Mouse (Mus musculus) spleen, adult 2 months (tissue): Measurements from ENCODE around the gene Them7. TPM values are rescaled to one million over a fixed set of nuclear protein-coding genes. Genes with fewer than 3 reads are reported as not detected.

Source experiments
- DNase-seq, 2 experiments: peaks; one replicate each; pipeline versions ENCODE4 v3.0.0 to v3.0.0-alpha.2; 2012 to 2021; ENCODE audit warnings: low spot score in 2 of 2, low read depth in 1 of 2
- H3K27ac ChIP-seq: fragments of 200-500 bp; 2 replicates; pipeline ENCODE4 v1.5.1; 2012; ENCODE audit warnings: low read length, inconsistent platforms; ENCODE audit not compliant: insufficient read depth
- H3K27me3 ChIP-seq: fragments of 200-500 bp; 2 replicates; pipeline ENCODE4 v1.6.1; 2012; ENCODE audit warnings: mild to moderate bottlenecking, moderate library complexity, low read length, inconsistent platforms; ENCODE audit not compliant: control insufficient read depth, insufficient read depth
- H3K36me3 ChIP-seq: fragments of 200-500 bp; 2 replicates; pipeline ENCODE4 v1.6.1; 2012; ENCODE audit warnings: mild to moderate bottlenecking, low read length, inconsistent platforms; ENCODE audit not compliant: control insufficient read depth, insufficient read depth
- H3K4me1 ChIP-seq: fragments of 200-500 bp; 2 replicates; pipeline ENCODE4 v1.6.1; 2011; ENCODE audit warnings: inconsistent platforms; ENCODE audit not compliant: control insufficient read depth, insufficient read depth, insufficient read length
- H3K4me3 ChIP-seq: fragments of 200-500 bp; 2 replicates; pipeline ENCODE4 v1.5.1; 2011; ENCODE audit warnings: mild to moderate bottlenecking, inconsistent platforms; ENCODE audit not compliant: insufficient read depth, insufficient read length; ENCODE audit errors: extremely low read depth
- CTCF ChIP-seq: fragments of 200-500 bp; IDR thresholded peaks from 2 replicates; pipeline ENCODE4 v1.5.1; 2011; ENCODE audit warnings: mild to moderate bottlenecking, inconsistent platforms; ENCODE audit not compliant: insufficient read depth, insufficient read length, insufficient replicate concordance; ENCODE audit errors: extremely low read depth
- POLR2A ChIP-seq: fragments of 200-500 bp; IDR thresholded peaks from 2 replicates; pipeline ENCODE4 v1.6.1; 2011; ENCODE audit warnings: low read depth, low read length, inconsistent platforms
- WGBS: fragments of 180-500 bp; shearing (Covaris S2); methylation state at CpG from one replicate; pipeline ENCODE4 v1.1.7; 2018; 5-methylcytosine and 5-hydroxymethylcytosine counted together
- polyA plus RNA-seq: library from polyadenylated mRNA; depleted of rRNA; stranded (reverse); fragments of >200 nt; gene quantifications from 2 replicates; pipeline ENCODE4 v1.2.3, GENCODE M21; 2012

Gene Them7
- polyA plus RNA-seq, 1 experiment = 0.57 TPM

DNA sequence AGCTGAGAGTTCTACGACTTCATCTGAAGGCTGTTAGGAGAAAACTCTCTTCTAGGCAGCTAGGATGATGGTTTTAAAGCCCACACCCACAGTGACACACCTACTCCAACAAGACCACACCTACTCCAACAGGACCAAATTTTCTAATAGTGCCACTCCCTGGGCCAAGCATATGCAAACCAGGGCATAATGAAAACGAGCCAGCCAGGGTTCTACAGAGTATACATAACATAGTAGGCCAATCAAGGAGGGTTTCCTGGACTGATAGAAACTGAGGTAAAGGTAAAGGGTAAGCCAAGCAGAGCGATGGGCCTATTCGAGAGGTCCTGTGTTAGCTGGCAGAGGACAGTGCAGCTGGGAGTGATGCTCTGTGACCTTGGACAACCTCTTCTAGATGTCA is 176.4 kb downstream of the Them7 start:
- Histone ChIP-seq H3K4me1 (no peaks in the 10 kb centered on the region; the same call in 1 of the 2 replicates), H3K36me3 (no peaks in the 10 kb centered on the region), H3K27me3 (no peaks in the 10 kb centered on the region), H3K4me3 (no peak overlapping the region), H3K27ac (no peak overlapping the region)
- TF ChIP-seq CTCF (no peak), POLR2A (no peak)
- DNase-seq = no peak
- 84% methylated on average over 4 of the region's 4 CpGs for WGBS

- Histone ChIP-seq H3K4me1 (no peaks in the 10 kb centered on the region; the same call in 1 of the 2 replicates), H3K36me3 (no peaks in the 10 kb centered on the region), H3K4me3 (no peak overlapping the region), H3K27ac (no peak overlapping the region), H3K27me3 (no peaks in the 10 kb centered on the region)
- DNase-seq = no peak
- WGBS = 67% methylated on average over 2 of the region's 2 CpGs
- TF ChIP-seq CTCF (no peak), POLR2A (no peak)
Observed at GRCm38 (mm10) chr2:105402180-105402579, 178.1 kb downstream of the Them7 start.

DNA sequence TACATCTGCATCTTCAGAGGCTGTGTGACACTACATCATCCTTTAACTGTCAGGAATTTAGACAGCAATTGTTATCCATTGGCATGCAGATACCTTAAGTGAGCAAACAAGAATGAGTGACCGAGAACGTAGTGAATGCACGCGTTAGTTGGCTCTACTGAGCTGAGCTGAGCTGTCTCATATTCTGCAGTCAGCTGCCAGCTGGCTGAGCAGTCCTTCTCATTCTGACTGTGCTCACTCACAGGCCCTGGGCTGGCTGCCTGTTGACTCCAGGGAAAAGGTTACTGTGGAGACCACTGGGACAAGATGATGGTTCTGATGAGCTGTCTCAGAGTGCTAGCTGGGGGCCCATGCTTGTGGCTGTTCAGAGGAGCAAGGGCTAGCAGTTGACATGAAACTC is 184.4 kb downstream of the Them7 start:
- no peak overlapping the region for H3K27ac ChIP-seq
- no peak for TF ChIP-seq POLR2A
- TF ChIP-seq CTCF = no peak
- no peaks in the 10 kb centered on the region for H3K4me1 ChIP-seq
- 90% methylated on average over 4 of the region's 4 CpGs for WGBS
- no peaks in the 10 kb centered on the region for H3K27me3 ChIP-seq
- no peak overlapping the region for H3K4me3 ChIP-seq
- no peaks in the 10 kb centered on the region for H3K36me3 ChIP-seq
- no peak for DNase-seq

- WGBS = 100% methylated on average over 1 of the region's 1 CpGs
- DNase-seq = no peak
- H3K27me3 ChIP-seq = no peaks in the 10 kb centered on the region
- no peaks in the 10 kb centered on the region for H3K4me1 ChIP-seq
- no peak overlapping the region for H3K27ac ChIP-seq
- H3K36me3 ChIP-seq = no peaks in the 10 kb centered on the region
- H3K4me3 ChIP-seq = no peak overlapping the region
- no peak for TF ChIP-seq CTCF
- no peak for TF ChIP-seq POLR2A
Observed at GRCm38 (mm10) chr2:105409253-105409652, 185.1 kb downstream of the Them7 start.

- Histone ChIP-seq H3K4me3 (no peak overlapping the region), H3K27ac (no peak overlapping the region), H3K36me3 (no peaks in the 10 kb centered on the region), H3K4me1 (no peaks in the 10 kb centered on the region), H3K27me3 (no peaks in the 10 kb centered on the region)
- TF ChIP-seq POLR2A (no peak), CTCF (no peak)
- 45% methylated on average over 2 of the region's 2 CpGs for WGBS
- no peak for DNase-seq
Observed at GRCm38 (mm10) chr2:105414309-105414708, 190.2 kb downstream of the Them7 start.

DNA sequence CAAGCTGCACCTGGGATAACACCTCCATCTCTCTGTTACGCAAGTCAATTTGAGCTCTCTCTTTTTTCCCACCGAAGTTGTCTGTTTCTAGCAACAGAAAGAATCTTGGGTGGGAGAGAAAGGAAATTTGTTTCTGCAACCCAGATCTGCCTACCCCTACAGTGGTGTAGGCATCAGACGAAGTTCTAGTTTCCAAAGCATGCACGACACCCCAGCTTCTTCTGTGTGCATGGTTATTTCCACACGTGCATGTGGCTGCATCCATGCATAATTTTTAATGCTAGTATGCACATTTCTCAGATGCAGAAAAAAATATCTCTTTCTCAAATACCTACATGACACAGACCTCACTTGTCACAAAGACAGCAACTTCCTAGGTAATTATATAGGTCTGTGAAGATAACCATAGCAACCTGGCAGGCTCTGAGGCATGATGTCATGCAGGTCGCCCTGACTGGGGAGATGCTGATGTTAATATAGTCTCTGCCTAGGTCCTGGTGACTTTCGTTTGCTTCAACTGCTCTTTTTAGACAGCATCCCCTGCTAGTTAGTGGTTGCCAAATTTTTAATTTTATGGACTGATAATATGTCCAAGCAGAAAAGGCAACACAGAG is 192.0 kb downstream of the Them7 start:
- Histone ChIP-seq H3K36me3 (no peaks in the 10 kb centered on the region), H3K4me3 (no peak overlapping the region), H3K27ac (no peak overlapping the region), H3K4me1 (no peaks in the 10 kb centered on the region), H3K27me3 (no peaks in the 10 kb centered on the region)
- TF ChIP-seq CTCF (no peak), POLR2A (no peak)
- no peak for DNase-seq
- WGBS = 83% methylated on average over 7 of the region's 7 CpGs

DNA sequence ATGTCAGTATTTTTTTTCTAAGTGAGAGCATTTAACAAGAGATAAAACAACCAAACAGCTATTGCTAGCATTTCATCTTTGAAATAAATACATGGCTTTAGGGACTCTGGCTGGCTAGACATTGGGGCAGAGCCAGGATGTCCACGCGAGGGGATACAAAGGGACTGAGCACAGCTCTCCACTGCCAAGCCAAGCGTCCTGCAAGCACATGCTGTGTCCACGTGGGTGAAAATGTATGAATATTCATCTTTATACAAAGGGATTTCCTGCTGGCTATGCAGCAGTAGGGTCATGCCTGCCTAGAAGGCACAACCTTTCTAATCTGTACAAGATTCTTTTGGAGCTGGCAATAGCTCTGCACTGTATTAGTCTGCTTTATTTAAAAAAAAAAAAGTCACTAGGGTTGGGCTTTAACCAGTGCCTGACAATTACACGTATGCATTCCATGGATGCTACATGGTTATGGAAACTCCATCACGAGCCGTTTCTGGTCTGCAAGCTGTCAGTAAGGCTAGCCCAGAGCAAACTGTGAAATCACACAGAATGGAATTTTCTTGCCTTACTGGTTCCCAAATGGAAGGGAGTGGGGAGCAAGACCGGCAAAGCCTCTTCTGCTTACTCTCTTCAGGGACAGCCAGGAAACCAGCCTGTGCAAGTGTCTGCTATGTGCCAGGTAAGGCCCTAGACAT is 192.7 kb downstream of the Them7 start:
- no peak for DNase-seq
- H3K27me3 ChIP-seq = no peaks in the 10 kb centered on the region
- TF ChIP-seq CTCF (no peak), POLR2A (no peak)
- no peaks in the 10 kb centered on the region for H3K36me3 ChIP-seq
- H3K4me1 ChIP-seq = no peaks in the 10 kb centered on the region
- no peak overlapping the region for H3K4me3 ChIP-seq
- no peak overlapping the region for H3K27ac ChIP-seq
- 76% methylated on average over 8 of the region's 8 CpGs for WGBS
